Mouse (Mus musculus): Measurements from ENCODE around the gene Sufu.

Gene Sufu

GRCm38 (mm10) chr19:46396686-46397435, at the start of gene Sufu:
Gene Sufu (plus strand): TSS chr19:46396896.
- peak; percentile 98 for DNase-seq (ENCODE audit: low read depth, low spot score)

DNA sequence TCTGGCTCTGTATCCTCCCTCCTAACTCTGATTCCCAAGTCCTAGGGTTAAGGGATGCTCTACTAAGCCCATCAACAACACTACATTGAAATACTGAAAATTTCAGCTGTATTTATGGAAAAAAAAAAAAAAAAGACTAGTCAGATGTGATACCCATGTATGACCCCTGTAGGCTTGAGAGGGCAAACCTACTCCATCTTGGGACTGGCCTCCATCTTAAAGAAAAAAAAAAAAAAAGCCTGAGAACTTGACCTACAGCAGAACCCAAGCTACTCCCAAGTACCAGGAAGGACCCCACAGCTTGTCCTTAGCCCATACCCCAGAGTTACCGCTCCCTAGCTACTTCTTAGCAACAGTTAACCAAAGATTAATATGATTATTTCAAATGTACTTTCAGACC, 49.5 kb upstream of the Sufu start:
- no peak for DNase-seq (ENCODE audit: low read depth, low spot score)

GRCm38 (mm10) chr19:46347936-46348668, 48.6 kb upstream of the Sufu start:
- DNase-seq (ENCODE audit: low read depth, low spot score): no peak

DNA sequence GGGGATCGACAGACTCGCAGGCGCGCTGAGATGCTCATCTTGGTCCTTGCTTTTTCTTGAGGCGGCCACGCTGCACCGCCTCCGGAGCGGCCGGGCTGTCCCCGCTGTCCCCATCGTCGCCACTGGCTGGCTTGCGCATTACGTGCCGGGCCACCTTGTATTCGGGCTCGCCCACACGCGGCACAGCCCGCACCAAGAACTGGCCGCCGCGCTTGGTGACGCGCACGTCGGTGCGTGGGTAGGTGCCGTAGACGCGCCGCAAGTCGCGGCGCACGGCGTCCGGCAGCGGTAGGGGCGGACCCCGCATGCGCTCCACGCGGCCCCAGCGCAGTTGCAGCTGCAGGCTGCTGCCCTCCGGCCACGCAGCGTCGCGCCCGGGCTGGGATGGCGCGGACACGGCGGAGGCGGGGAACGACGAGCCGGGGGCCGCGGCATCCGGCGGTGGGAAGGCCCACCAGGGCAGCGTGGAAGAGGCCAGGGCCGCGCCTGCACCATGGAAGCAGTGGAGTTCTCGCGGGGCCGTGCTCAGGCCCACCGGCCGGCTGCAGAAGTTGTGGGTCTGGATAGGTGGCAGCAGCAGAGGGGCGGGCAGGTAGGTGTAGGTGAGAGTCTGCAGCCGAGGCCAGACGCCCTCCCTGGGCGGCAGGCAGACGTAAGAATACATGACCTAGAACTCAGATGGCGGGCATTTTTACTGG, 47.8 kb upstream of the Sufu start:
- peak; percentile 77 for DNase-seq (ENCODE audit: low read depth, low spot score)

GRCm38 (mm10) chr19:46349550-46349949, 47.1 kb upstream of the Sufu start:
- no peak for DNase-seq (ENCODE audit: low read depth, low spot score)

DNA sequence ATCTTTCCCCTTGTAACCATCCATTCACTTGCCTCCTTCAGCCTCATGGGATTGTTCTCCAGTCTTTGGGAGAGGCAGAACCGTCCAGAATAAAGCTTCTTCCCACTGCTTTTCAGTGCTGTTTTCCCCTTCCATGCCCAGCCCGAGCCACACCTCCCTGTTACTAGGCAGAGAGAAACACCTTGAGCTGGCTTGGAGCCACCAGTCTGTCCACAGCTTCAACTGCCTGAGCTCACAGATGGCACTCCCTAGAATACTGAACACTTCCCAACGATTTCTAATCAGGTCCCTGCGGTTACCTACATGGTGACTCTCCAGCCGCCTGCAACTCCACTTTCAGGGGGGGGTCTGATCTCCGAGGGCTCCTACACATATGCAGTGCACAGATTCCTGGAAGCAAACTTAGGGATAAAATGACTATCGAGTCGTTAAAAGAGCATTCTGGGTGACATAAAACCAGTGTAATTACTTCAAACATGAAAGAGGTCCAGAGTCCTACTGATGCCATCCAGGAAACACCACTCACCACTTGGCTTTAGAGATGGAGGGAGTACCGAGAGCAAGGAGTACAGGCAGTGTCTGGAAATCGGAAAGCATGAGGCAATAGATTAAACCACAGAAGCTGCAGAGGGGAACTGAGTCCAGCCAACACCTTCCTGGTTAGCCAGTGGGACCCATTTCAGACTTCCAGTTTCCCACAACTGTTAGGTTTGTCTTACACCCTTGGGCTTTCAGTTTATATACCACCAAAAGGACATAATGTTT, 46.3 kb upstream of the Sufu start, which contains the start of gene 2310034G01Rik:
2310034G01Rik (minus strand) TSS at position 135 of the 765 bp plus-strand sequence.
- no peak for DNase-seq (ENCODE audit: low read depth, low spot score)

DNA sequence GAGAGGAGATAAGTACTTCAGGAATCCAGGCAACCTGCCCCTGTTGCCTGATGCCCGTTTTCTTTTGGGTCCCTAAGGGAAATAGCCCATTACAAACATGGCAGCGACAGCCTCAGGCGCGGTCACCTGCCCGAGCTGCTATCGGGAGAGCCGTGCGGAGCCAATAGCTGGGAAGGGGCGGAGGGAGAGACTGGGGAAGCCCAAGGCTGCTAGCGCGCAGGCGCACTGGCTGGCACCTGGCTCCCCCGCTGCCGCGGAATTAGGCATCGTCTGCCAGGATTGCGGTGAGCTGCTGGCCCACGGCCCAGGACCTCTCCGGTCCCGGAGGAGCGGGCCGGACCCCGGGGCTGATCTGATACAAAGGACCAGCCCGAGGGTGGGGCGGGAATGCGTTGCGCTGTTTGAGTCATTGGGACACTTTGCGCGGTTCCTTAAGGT, 40.0 kb upstream of the Sufu start:
- peak; percentile 80 for DNase-seq (ENCODE audit: low read depth, low spot score)

- DNase-seq (ENCODE audit: low read depth, low spot score): no peak
These were observed 39.1 kb upstream of the Sufu start for GRCm38 (mm10) chr19:46357344-46358280.

GRCm38 (mm10) chr19:46358381-46358780, 38.3 kb upstream of the Sufu start:
- DNase-seq (ENCODE audit: low read depth, low spot score): no peak

DNA sequence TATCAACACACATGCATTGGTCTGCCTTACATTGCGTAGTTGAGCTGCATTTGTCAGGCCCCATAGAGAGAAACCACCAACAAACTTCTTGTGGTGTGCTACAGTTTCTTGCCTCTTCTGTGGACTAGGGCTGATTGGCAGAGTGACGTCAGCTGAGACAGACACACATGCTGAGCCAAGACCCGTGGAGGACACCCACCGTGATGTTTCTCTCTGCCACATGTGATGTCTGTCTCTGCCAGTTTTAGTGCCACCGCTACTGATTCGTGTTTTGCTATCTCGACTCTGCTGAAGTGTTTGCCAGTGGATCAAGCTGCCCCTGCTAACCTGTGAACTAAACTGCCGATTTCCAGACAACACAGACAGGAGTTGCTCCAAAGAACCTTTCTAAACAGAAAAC, 34.6 kb upstream of the Sufu start:
- DNase-seq (ENCODE audit: low read depth, low spot score): no peak

- DNase-seq (ENCODE audit: low read depth, low spot score): no peak
These were observed 33.2 kb upstream of the Sufu start for GRCm38 (mm10) chr19:46363294-46364009.

- DNase-seq (ENCODE audit: low read depth, low spot score): no peak
These were observed 28.7 kb upstream of the Sufu start for GRCm38 (mm10) chr19:46367798-46368590.

DNA sequence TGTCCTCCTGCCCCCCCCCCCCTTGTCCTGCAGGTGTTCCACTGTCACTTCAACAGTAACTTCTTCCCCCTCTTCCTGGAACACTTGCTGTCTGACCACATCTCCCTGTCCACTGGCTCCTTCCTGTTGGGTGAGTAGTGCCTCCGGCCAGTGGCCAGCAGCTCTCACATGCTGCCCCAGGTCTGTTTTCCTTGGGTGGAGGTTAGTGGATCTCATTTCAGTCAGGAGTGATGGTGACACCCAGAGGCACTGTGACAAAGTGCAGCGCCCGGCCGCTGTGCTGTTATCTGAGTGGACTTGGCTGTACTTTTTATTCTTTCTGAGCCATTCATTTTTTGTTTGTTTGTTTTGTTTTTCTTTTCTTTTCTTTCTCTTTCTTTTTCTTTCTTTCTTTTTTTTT, 27.5 kb upstream of the Sufu start:
- peak; percentile 73 for DNase-seq (ENCODE audit: low read depth, low spot score)

- DNase-seq (ENCODE audit: low read depth, low spot score): no peak
These were observed 22.1 kb upstream of the Sufu start for GRCm38 (mm10) chr19:46374477-46375088.

- no peak for DNase-seq (ENCODE audit: low read depth, low spot score)
These were observed 21.2 kb upstream of the Sufu start for GRCm38 (mm10) chr19:46375489-46375888.

GRCm38 (mm10) chr19:46375891-46376290, 20.8 kb upstream of the Sufu start:
- DNase-seq (ENCODE audit: low read depth, low spot score): no peak

- DNase-seq (ENCODE audit: low read depth, low spot score): no peak
These were observed 14.4 kb upstream of the Sufu start for GRCm38 (mm10) chr19:46382275-46382674.

DNA sequence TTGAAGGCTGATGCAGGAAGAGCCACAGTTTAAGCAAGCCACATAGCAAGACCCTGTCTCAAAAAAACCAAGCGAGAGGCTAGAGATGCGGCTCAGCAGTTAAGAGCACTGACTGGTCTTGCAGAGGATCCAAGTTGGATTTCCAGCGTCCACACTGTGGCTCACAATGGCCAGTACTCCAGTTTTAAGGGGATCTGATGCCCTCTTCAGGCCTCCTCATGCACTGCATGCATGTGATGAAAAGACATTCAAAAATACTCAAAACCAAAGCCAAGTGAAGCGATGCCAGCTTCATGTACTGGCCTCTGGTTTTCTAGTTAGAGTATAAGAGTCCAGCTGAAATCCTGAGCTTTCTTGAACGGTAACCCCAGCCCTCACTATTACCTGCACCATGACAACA, 6.8 kb upstream of the Sufu start:
- DNase-seq (ENCODE audit: low read depth, low spot score): no peak

DNA sequence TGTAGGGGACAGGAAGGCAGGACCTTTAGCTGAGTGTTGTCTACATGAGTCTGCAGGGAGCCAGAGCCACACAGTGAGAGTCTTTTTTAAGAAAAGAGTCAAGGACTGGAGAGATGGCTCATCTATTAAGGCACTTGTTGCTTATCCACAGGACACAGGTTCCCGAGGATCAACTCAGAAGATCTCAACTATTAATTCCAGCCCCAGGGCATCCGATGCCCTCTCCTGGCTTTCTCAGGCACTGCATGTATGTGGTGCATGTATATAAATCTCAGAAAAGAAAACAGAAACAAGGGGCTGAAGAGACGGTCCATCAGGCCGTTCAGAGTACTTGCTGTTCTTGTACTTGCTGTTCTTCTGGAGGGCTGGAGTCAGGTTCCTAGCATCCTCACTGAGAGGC, 4.7 kb upstream of the Sufu start:
- DNase-seq (ENCODE audit: low read depth, low spot score): no peak

All from skeletal muscle tissue, adult 2 months (tissue).